17 mouse cellular contexts compared by ENCODE assay signal in the genomic region with DNA sequence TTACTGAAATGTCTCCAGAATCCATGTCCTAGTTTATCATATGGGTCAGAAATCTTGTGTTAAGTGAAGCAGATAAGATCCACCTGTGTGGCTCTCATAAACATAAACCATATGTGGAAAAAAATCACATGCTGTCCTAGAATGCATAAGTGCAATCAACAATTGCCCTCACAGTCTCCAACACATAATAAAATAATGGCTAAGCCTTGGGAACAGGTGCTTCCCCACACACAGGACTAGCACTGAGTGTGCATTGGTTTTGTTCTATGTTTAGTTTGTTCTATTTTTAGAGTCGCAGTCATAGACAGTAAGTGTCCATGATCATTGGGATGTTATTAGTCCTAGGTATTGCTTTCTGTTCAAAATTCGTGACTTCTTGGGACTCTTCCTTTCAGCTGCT.
DNase-seq lines count a peak whose midpoint lies in the region; TF ChIP-seq lines count a peak whose summit lies in the region.
"Had no signal": no experiment of that assay in that cellular context is flagged by ENCODE, and none has a peak within 500 bp of the region (broad histone marks: within the 10 kb centered on the region; RNA-seq: fewer than 3 reads in every experiment).

No protein-coding gene starts in this region.

- peak; percentile 16 for DNase-seq in cerebellum, adult 9-10 months
- no peak for DNase-seq in cerebellum, adult 9-11 months
- no peak for DNase-seq in layer of hippocampus, adult 18-20 months (ENCODE audit: low spot score in 2 of 2)
- DNase-seq: adrenal gland, adult 2 months; adrenal gland, adult 8-10 months; adrenal gland, postnatal 10 days; adrenal gland, postnatal 14 days; adrenal gland, postnatal 25 days; adrenal gland, postnatal 36 days; B cell, adult 2 months; cerebellum, adult 11 months; cerebellum, adult 11-12 months; cerebellum, adult 18-20 months had no signal

- H3K27me3 ChIP-seq in myocyte (ENCODE audit: control insufficient read depth, insufficient read depth, insufficient read length) = no peaks in the 10 kb centered on the region
- H3K27me3 ChIP-seq: CH12.LX, Patski had no signal

- no peak overlapping the region for H3K4me3 ChIP-seq in myocyte

- no peak for TF ChIP-seq POLR2A in myocyte (IDR thresholded peaks at IDR 0.05; ENCODE audit: insufficient read length, low read depth)

- H3K4me2 ChIP-seq in myocyte (ENCODE audit: low read depth) = no peak overlapping the region

- no peaks in the 10 kb centered on the region for H3K36me3 ChIP-seq in myocyte (ENCODE audit: control insufficient read depth, insufficient read depth)
- H3K36me3 ChIP-seq: G1E had no signal

- H3K79me2 ChIP-seq in myocyte (ENCODE audit: control insufficient read depth, insufficient read depth) = no peaks in the 10 kb centered on the region

- H3ac ChIP-seq in myocyte (ENCODE audit: control insufficient read depth, insufficient read length) = no peak overlapping the region

TF ChIP-seq in myocyte, 11 proteins besides CTCF, POLR2A, EP300 and RAD21:
- TF ChIP-seq REST (IDR thresholded peaks at IDR 0.05; ENCODE audit: insufficient read depth, insufficient read length) (no peak), MYOG (IDR thresholded peaks at IDR 0.05; ENCODE audit: control insufficient read depth in 1 of 3, insufficient read depth in 1 of 3, insufficient read length in 2 of 3, low read depth in 2 of 3) (peak in 1 of 3 experiments; percentile 55), USF1 (IDR thresholded peaks at IDR 0.05; ENCODE audit: low read depth) (no peak), TCF12 (IDR thresholded peaks at IDR 0.05; ENCODE audit: insufficient read depth, poor library complexity, severe bottlenecking) (no peak), CEBPB (IDR thresholded peaks at IDR 0.05; ENCODE audit: insufficient read depth, poor library complexity, severe bottlenecking) (no peak), TCF3 (IDR thresholded peaks at IDR 0.05; ENCODE audit: insufficient read length, low read depth) (no peak), MAX (IDR thresholded peaks at IDR 0.05; ENCODE audit: low read depth) (no peak), SRF (IDR thresholded peaks at IDR 0.05; ENCODE audit: control insufficient read depth, insufficient read length, low read depth) (no peak), MYOD1 (IDR thresholded peaks at IDR 0.05; ENCODE audit: control insufficient read depth in 1 of 3, insufficient read length in 2 of 3, low read depth in 2 of 3) (peak; percentile 23 to 86 (median 74)), POLR2AphosphoS2 (IDR thresholded peaks at IDR 0.05; ENCODE audit: insufficient read length, low read depth) (no peak), E2F4 (IDR thresholded peaks at IDR 0.05; ENCODE audit: insufficient read depth) (no peak)
